Mouse (Mus musculus) heart, adult 2 months (tissue): Measurements from ENCODE around the gene Evi5. TPM values are rescaled to one million over a fixed set of nuclear protein-coding genes. Genes with fewer than 3 reads are reported as not detected.

Experiments
- DNase-seq, 2 experiments: peaks; one replicate each; pipeline ENCODE4 v3.0.0; 2021
- H3K27ac ChIP-seq: fragments of 200-600 bp; 2 replicates; pipeline ENCODE4 v1.8.1; 2022
- H3K27me3 ChIP-seq: fragments of 200-500 bp; 2 replicates; pipeline ENCODE4 v1.6.1; 2012; ENCODE audit warnings: mild to moderate bottlenecking, low read length, inconsistent platforms, mixed read lengths; ENCODE audit not compliant: control insufficient read depth, insufficient read depth
- H3K36me3 ChIP-seq: fragments of 200-500 bp; 2 replicates; pipeline ENCODE4 v1.6.1; 2012; ENCODE audit warnings: low read length, inconsistent platforms; ENCODE audit not compliant: control insufficient read depth, insufficient read depth
- H3K4me1 ChIP-seq: fragments of 200-500 bp; 2 replicates; pipeline ENCODE4 v1.6.1; 2011; ENCODE audit warnings: low read length; ENCODE audit not compliant: control insufficient read depth, insufficient read depth
- H3K4me3 ChIP-seq: fragments of 200-600 bp; 2 replicates; pipeline ENCODE4 v1.8.1; 2022
- H3K79me2 ChIP-seq: fragments of 200-500 bp; replicated peaks from 2 replicates; pipeline ENCODE4 v1.6.1; 2012; ENCODE audit warnings: mild to moderate bottlenecking, inconsistent platforms, low read length, moderate library complexity, mixed read lengths; ENCODE audit not compliant: control insufficient read depth, insufficient read depth
- H3K9ac ChIP-seq: fragments of 200-500 bp; 2 replicates; pipeline ENCODE4 v1.6.1; 2012; ENCODE audit warnings: low read depth, mild to moderate bottlenecking, control low read depth, inconsistent platforms, low read length, mixed read lengths
- CTCF ChIP-seq: fragments of 200-600 bp; IDR thresholded peaks from 2 replicates; pipeline ENCODE4 v1.8.1; 2022; ENCODE audit warnings: antibody characterized with exemption, mild to moderate bottlenecking, moderate library complexity
- EP300 ChIP-seq: fragments of 200-500 bp; IDR thresholded peaks from 2 replicates; pipeline ENCODE4 v1.6.1; 2011; ENCODE audit warnings: low read depth, low read length, control low read depth; ENCODE audit not compliant: insufficient read depth
- POLR2A ChIP-seq: fragments of 200-500 bp; IDR thresholded peaks from 2 replicates; pipeline ENCODE4 v1.6.1; 2011; ENCODE audit warnings: mild to moderate bottlenecking, low read depth, low read length, control low read depth; ENCODE audit not compliant: insufficient read depth
- WGBS: fragments of 180-500 bp; shearing (Covaris S2); methylation state at CpG from one replicate; pipeline ENCODE4 v1.1.7; 2018; 5-methylcytosine and 5-hydroxymethylcytosine counted together
- intact Hi-C: fragments of 180-260 bp; cut with DNase I; formaldehyde crosslinking; loops from one replicate; pipeline ENCODE4 v1.15.1; 2025
- polyA plus RNA-seq: library from polyadenylated mRNA; depleted of rRNA; stranded (reverse); fragments of >200 nt; gene quantifications from 2 replicates; pipeline ENCODE4 v1.2.3, GENCODE M21; 2012; rRNA removed
- total RNA-seq, 2 experiments: library from RNA; stranded (reverse); gene quantifications; 2 replicates each; pipeline ENCODE4 v1.2.3; 2021

Evi5 gene
- total and polyA plus RNA-seq, 3 experiments: 7.4 to 21.7 (median 20.5) TPM

DNA sequence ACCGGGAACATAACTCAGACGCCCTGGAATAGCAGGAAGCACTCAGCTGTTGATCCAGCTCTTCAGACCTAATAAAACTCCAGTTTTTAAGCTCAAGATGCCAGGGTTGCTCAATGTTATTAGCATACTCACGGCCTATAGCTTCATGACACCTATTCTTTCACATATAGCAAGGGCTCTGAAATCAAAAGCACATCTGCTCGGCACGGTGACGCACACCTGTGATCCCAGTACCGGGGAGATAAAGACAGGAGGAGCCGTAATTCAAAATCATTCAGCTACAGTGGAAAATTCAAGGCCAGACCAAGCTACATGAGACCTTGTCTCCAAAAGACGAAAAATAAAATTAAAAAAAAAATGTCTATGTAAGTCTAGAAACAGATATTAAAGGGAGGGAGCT, 173.2 kb downstream of the Evi5 start:
- H3K36me3 ChIP-seq: no peaks in the 10 kb centered on the region
- TF ChIP-seq EP300 (no peak), CTCF (no peak), POLR2A (no peak)
- intact Hi-C loops: no loop called here

GRCm38 (mm10) chr5:107700873-107701272, 174.0 kb downstream of the Evi5 start:
- Histone ChIP-seq H3K27ac (no peak overlapping the region), H3K27me3 (no peaks in the 10 kb centered on the region), H3K4me3 (no peak overlapping the region), H3K9ac (no peak overlapping the region), H3K79me2 (no peaks in the 10 kb centered on the region), H3K4me1 (no peaks in the 10 kb centered on the region), H3K36me3 (no peaks in the 10 kb centered on the region)
- no peak for TF ChIP-seq EP300
- no peak for TF ChIP-seq POLR2A
- TF ChIP-seq CTCF: no peak
- 62% methylated on average over 10 of the region's 10 CpGs for WGBS
- no peak for DNase-seq
- intact Hi-C loops: no loop called here

More for the DNA sequence above, 173.2 kb downstream of the Evi5 start:
- Histone ChIP-seq H3K4me3 (no peak overlapping the region), H3K27me3 (no peaks in the 10 kb centered on the region), H3K4me1 (no peaks in the 10 kb centered on the region), H3K79me2 (no peaks in the 10 kb centered on the region), H3K9ac (no peak overlapping the region), H3K27ac (no peak overlapping the region)
- no peak for DNase-seq
- WGBS: 84% methylated on average over 9 of the region's 9 CpGs

DNA sequence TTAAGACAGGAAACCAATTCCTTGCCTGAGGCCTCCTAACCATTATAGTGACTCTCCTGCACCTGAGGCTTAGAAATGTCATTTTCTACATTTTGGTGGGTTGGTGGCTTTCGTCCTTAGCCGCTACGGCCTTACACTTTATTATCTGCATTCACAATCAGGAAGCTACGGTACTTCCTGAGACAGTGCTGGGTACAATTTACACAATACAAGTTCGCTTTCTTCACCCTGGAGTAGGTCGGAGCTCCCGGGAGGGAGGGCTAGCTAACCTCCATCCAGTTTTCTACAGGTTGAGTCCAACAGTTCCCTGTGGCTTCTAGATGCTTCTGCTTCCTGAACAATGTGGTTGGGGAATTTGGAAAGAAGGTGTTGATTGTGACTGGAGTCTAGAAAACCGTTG, 176.0 kb downstream of the Evi5 start:
- DNase-seq: no peak
- Histone ChIP-seq H3K4me1 (no peaks in the 10 kb centered on the region), H3K79me2 (no peaks in the 10 kb centered on the region), H3K36me3 (no peaks in the 10 kb centered on the region), H3K9ac (no peak overlapping the region), H3K27ac (no peak overlapping the region), H3K4me3 (no peak overlapping the region), H3K27me3 (no peaks in the 10 kb centered on the region)
- TF ChIP-seq EP300 (no peak), POLR2A (no peak), CTCF (no peak)
- WGBS: 58% methylated on average over 8 of the region's 8 CpGs
- intact Hi-C loops: no loop called here

GRCm38 (mm10) chr5:107695019-107695418, 179.9 kb downstream of the Evi5 start:
- no peaks in the 10 kb centered on the region for H3K36me3 ChIP-seq
- H3K27ac ChIP-seq: no peak overlapping the region
- WGBS: 74% methylated on average over 3 of the region's 3 CpGs
- H3K4me1 ChIP-seq: no peaks in the 10 kb centered on the region
- no peak overlapping the region for H3K9ac ChIP-seq
- TF ChIP-seq POLR2A: no peak
- no peak for TF ChIP-seq CTCF
- TF ChIP-seq EP300: no peak
- no peak overlapping the region for H3K4me3 ChIP-seq
- no peaks in the 10 kb centered on the region for H3K27me3 ChIP-seq
- intact Hi-C loops: no loop called here
- DNase-seq: no peak
- no peaks in the 10 kb centered on the region for H3K79me2 ChIP-seq

Other genes with a start within 250 kb of the Evi5 start
- gene Gfi1, start 149.1 kb downstream of the Evi5 start, total RNA-seq: not detected
- 0.09 and 0.16 TPM in 2 replicates for gene Gfi1, start 149.1 kb downstream of the Evi5 start, polyA plus RNA-seq
- gene Ube2d2b, start 45.0 kb downstream of the Evi5 start, total RNA-seq: not detected
- gene Ube2d2b, start 45.0 kb downstream of the Evi5 start, polyA plus RNA-seq: 0.08 and 0.18 TPM in 2 replicates
- 10 to 100 TPM; 29.2 to 31.4 TPM for gene Rpl5, start 25.4 kb upstream of the Evi5 start, total RNA-seq
- gene Rpl5, start 25.4 kb upstream of the Evi5 start, polyA plus RNA-seq: 12.5 and 20.4 TPM in 2 replicates
- 10 to 100 TPM; 12.9 to 13.1 TPM for gene Fam69a, start 112.0 kb upstream of the Evi5 start, total RNA-seq
- 1.5 and 2.8 TPM in 2 replicates for gene Fam69a, start 112.0 kb upstream of the Evi5 start, polyA plus RNA-seq
- gene Mtf2, start 190.6 kb upstream of the Evi5 start, total RNA-seq: 10 to 100 TPM; 10.7 to 12.2 TPM
- 5.8 and 11.9 TPM in 2 replicates for gene Mtf2, start 190.6 kb upstream of the Evi5 start, polyA plus RNA-seq